Mouse (Mus musculus) layer of hippocampus, adult 2 months (tissue): ENCODE results near the gene Rab3gap2. TPM values are rescaled to one million over a fixed set of nuclear protein-coding genes. Genes with fewer than 3 reads are reported as not detected.
A peak's percentile ranks its signal among the peaks of the same experiment; 100 is the strongest.

ENCODE experiments used
- DNase-seq, 2 experiments: peaks; one replicate each; pipeline ENCODE4 v3.0.0; 2022; ENCODE audit warnings: low spot score in 2 of 2
- H3K27ac ChIP-seq: fragments of 200-600 bp; 2 replicates; pipeline ENCODE4 v1.8.1; 2022
- H3K4me3 ChIP-seq: fragments of 200-600 bp; 2 replicates; pipeline ENCODE4 v1.8.1; 2022; ENCODE audit warnings: mild to moderate bottlenecking
- CTCF ChIP-seq: fragments of 200-600 bp; conservative IDR thresholded peaks from 2 replicates; pipeline ENCODE4 v1.8.1; 2022; ENCODE audit warnings: antibody characterized with exemption, mild to moderate bottlenecking, moderate library complexity
- total RNA-seq, 2 experiments: library from RNA; stranded (reverse); gene quantifications; 2 replicates each; pipeline ENCODE4 v1.2.3; 2021

The Rab3gap2 gene
- total RNA-seq, 2 experiments from 2014 or later = 65.8 to 70.8 TPM

- Histone ChIP-seq H3K4me3 (no peak overlapping the region), H3K27ac (no peak overlapping the region)
- DNase-seq = no peak
- no peak for TF ChIP-seq CTCF
Measured at GRCm38 (mm10) chr1:185274819-185275545, 71.1 kb downstream of the Rab3gap2 start.

- Histone ChIP-seq H3K27ac (no peak overlapping the region), H3K4me3 (no peak overlapping the region)
- TF ChIP-seq CTCF = no peak
- DNase-seq = no peak
Measured at GRCm38 (mm10) chr1:185275976-185276375, 72.1 kb downstream of the Rab3gap2 start.

- Histone ChIP-seq H3K27ac (no peak overlapping the region), H3K4me3 (no peak overlapping the region)
- no peak for TF ChIP-seq CTCF
- no peak for DNase-seq
Measured at GRCm38 (mm10) chr1:185277022-185277421, 73.1 kb downstream of the Rab3gap2 start.

- Histone ChIP-seq H3K4me3 (no peak overlapping the region), H3K27ac (no peak overlapping the region)
- no peak for TF ChIP-seq CTCF
- DNase-seq = no peak
Measured at GRCm38 (mm10) chr1:185279288-185279687, 75.4 kb downstream of the Rab3gap2 start.

- DNase-seq = no peak
- TF ChIP-seq CTCF = no peak
- Histone ChIP-seq H3K4me3 (no peak overlapping the region), H3K27ac (no peak overlapping the region)
Measured at GRCm38 (mm10) chr1:185280616-185281015, 76.7 kb downstream of the Rab3gap2 start.

- Histone ChIP-seq H3K4me3 (no peak overlapping the region), H3K27ac (no peak overlapping the region)
- DNase-seq = no peak
- no peak for TF ChIP-seq CTCF
Measured at GRCm38 (mm10) chr1:185282846-185283245, 78.9 kb downstream of the Rab3gap2 start.

- no peak for TF ChIP-seq CTCF
Measured at GRCm38 (mm10) chr1:185283247-185283646, 79.3 kb downstream of the Rab3gap2 start.

GRCm38 (mm10) chr1:185284740-185285139, 80.8 kb downstream of the Rab3gap2 start:
- Histone ChIP-seq H3K4me3 (no peak overlapping the region), H3K27ac (no peak overlapping the region)
- peak; percentile 41 to 62 for DNase-seq
- no peak for TF ChIP-seq CTCF

More at GRCm38 (mm10) chr1:185283247-185283646, 79.3 kb downstream of the Rab3gap2 start:
- Histone ChIP-seq H3K27ac (no peak overlapping the region), H3K4me3 (no peak overlapping the region)
- DNase-seq = no peak

GRCm38 (mm10) chr1:185285171-185285570, 81.3 kb downstream of the Rab3gap2 start:
- TF ChIP-seq CTCF = no peak
- DNase-seq = no peak
- H3K4me3 ChIP-seq = no peak overlapping the region
- H3K27ac ChIP-seq = no peak overlapping the region

- H3K27ac ChIP-seq = no peak overlapping the region
- H3K4me3 ChIP-seq = no peak overlapping the region
- no peak for DNase-seq
- TF ChIP-seq CTCF = no peak
Measured at GRCm38 (mm10) chr1:185287066-185287465, 83.1 kb downstream of the Rab3gap2 start.

- TF ChIP-seq CTCF = no peak
- H3K4me3 ChIP-seq = no peak overlapping the region
- H3K27ac ChIP-seq = no peak overlapping the region
- DNase-seq = no peak
Measured at GRCm38 (mm10) chr1:185289231-185289630, 85.3 kb downstream of the Rab3gap2 start.

GRCm38 (mm10) chr1:185291336-185291735, 87.4 kb downstream of the Rab3gap2 start:
- Histone ChIP-seq H3K27ac (no peak overlapping the region), H3K4me3 (no peak overlapping the region)
- DNase-seq = no peak
- no peak for TF ChIP-seq CTCF

GRCm38 (mm10) chr1:185292646-185293360, 88.9 kb downstream of the Rab3gap2 start:
- TF ChIP-seq CTCF = no peak
- no peak for DNase-seq
- Histone ChIP-seq H3K4me3 (no peak overlapping the region), H3K27ac (no peak overlapping the region)

- no peak for TF ChIP-seq CTCF
Measured at GRCm38 (mm10) chr1:185296850-185297249, 92.9 kb downstream of the Rab3gap2 start.

More at GRCm38 (mm10) chr1:185296850-185297249, 92.9 kb downstream of the Rab3gap2 start:
- H3K27ac ChIP-seq = no peak overlapping the region
- no peak overlapping the region for H3K4me3 ChIP-seq
- DNase-seq = no peak
